Mouse (Mus musculus) lung, postnatal 0 days (tissue): Measurements from ENCODE around the gene AC124108.1.

Experiments used
- CTCF ChIP-seq: IDR thresholded peaks from 2 replicates; pipeline ENCODE4 v1.5.1; 2016; ENCODE audit warnings: antibody characterized with exemption, mild to moderate bottlenecking
- EP300 ChIP-seq: IDR thresholded peaks from 2 replicates; pipeline ENCODE4 v1.6.1; 2016; ENCODE audit warnings: antibody characterized with exemption, mild to moderate bottlenecking, control low read depth

DNA sequence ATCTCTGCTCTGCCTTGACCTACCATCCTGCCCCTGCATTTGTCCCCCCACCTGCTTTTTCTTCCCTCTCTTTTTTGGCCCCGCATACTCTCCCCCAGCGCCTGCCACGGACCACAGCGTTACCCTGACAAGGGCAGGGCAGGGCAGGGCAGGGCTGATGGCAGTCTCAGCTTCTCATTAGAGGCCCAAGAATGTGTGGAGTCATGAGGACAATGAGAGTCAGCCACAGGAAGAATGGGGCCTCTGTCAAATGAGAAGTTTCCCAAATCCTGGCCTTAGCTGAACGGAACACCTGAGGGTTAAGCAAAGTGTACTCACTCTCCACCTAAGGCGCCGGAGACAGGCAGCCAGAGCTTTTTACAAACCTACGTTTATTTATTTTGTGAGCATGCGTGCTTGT is 3.8 kb downstream of the AC124108.1 start:
- TF ChIP-seq CTCF (no peak), EP300 (no peak)
